ENCODE assay signal across 18 mouse cellular contexts in the genomic region with DNA sequence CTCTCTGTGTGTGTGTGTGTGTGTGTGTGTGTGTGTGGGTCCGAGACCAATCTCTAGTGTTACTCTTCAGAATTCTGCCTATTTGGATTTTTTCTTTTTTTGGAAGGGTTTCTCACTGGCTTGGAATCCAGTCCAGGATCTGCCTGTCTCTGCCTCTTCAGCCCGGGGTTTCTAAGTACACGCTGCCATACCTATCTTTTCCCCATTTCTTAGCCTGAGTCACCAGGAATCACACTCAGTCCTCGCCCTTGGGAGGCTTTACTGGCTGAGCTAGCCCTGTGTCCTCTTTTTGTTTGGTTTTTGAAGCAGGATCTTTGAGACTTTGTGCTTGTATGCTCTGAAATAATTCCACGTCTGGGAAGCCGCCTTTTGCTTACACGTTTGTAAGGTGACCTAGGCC. TPM values are rescaled to one million over a fixed set of nuclear protein-coding genes. Genes with fewer than 3 reads are reported as not detected.
DNase-seq lines count a peak whose midpoint lies in the region; ATAC-seq lines count a peak whose summit lies in the region.
"Had no signal": no experiment of that assay in that cellular context is flagged by ENCODE, and none has a peak within 500 bp of the region (broad histone marks: within the 10 kb centered on the region; RNA-seq: fewer than 3 reads in every experiment).

No protein-coding gene starts in this region.

- ATAC-seq in forebrain, embryonic 12.5 days (ENCODE audit: low FRiP score): no peak
- ATAC-seq in hindbrain, embryonic 14.5 days (ENCODE audit: low FRiP score): no peak
- no peak for ATAC-seq in midbrain, embryonic 16.5 days

- H3K4me3 ChIP-seq in forebrain, embryonic 12.5 days (replicated peaks): no peak overlapping the region
- no peak overlapping the region for H3K4me3 ChIP-seq in hindbrain, embryonic 14.5 days (replicated peaks; ENCODE audit: low read length)
- H3K4me3 ChIP-seq in midbrain, embryonic 16.5 days (ENCODE audit: low read depth, low read length): no peak overlapping the region
- H3K4me3 ChIP-seq: erythroblast, embryonic 14.5 days; heart, embryonic 12.5 days had no signal

- H3K9me3 ChIP-seq in forebrain, embryonic 12.5 days: no peaks in the 10 kb centered on the region
- no peaks in the 10 kb centered on the region for H3K9me3 ChIP-seq in hindbrain, embryonic 14.5 days (ENCODE audit: control insufficient read depth, low read length)
- H3K9me3 ChIP-seq in midbrain, embryonic 16.5 days (replicated peaks; ENCODE audit: control insufficient read depth, low read length, poor library complexity, severe bottlenecking): no peaks in the 10 kb centered on the region
- H3K9me3 ChIP-seq: heart, embryonic 12.5 days had no signal

- peaks cover 35% of the 10 kb centered on the region for H3K4me1 ChIP-seq in forebrain, embryonic 12.5 days
- peaks cover 11% of the 10 kb centered on the region; the same call in 1 of the 2 replicates for H3K4me1 ChIP-seq in hindbrain, embryonic 14.5 days (replicated peaks; ENCODE audit: control insufficient read depth, insufficient read depth, low read length)
- H3K4me1 ChIP-seq in midbrain, embryonic 16.5 days (ENCODE audit: control insufficient read depth, insufficient read depth, low read length): peaks cover 20% of the 10 kb centered on the region

- WGBS in forebrain, embryonic 12.5 days: 80% methylated on average over 7 of the region's 7 CpGs
- 69% methylated on average over 7 of the region's 7 CpGs for WGBS in hindbrain, embryonic 14.5 days
- 68% methylated on average over 7 of the region's 7 CpGs for WGBS in midbrain, embryonic 16.5 days

- H3K27me3 ChIP-seq in forebrain, embryonic 12.5 days: no peaks in the 10 kb centered on the region
- H3K27me3 ChIP-seq in hindbrain, embryonic 14.5 days (ENCODE audit: control insufficient read depth, insufficient read depth, low read length): no peaks in the 10 kb centered on the region
- no peaks in the 10 kb centered on the region for H3K27me3 ChIP-seq in midbrain, embryonic 16.5 days (ENCODE audit: control insufficient read depth, insufficient read depth, low read depth, low read length)

- H3K36me3 ChIP-seq in forebrain, embryonic 12.5 days (replicated peaks): peaks cover 2% of the 10 kb centered on the region; the same call in 1 of the 2 replicates
- peaks cover 44% of the 10 kb centered on the region for H3K36me3 ChIP-seq in hindbrain, embryonic 14.5 days (replicated peaks; ENCODE audit: control insufficient read depth, insufficient read depth)
- H3K36me3 ChIP-seq in midbrain, embryonic 16.5 days (ENCODE audit: control insufficient read depth, insufficient read depth, low read length): peaks cover 11% of the 10 kb centered on the region
- H3K36me3 ChIP-seq: heart, embryonic 12.5 days had no signal

- DNase-seq in brain, adult 2 months (ENCODE audit: low read depth, low spot score): peak; percentile 61
- DNase-seq in hindbrain, embryonic 14.5 days (ENCODE audit: low spot score): no peak
- no peak for DNase-seq in urinary bladder, postnatal 25 days (ENCODE audit: low spot score)
- DNase-seq in cerebellum, adult 11 months: no peak
- DNase-seq in layer of hippocampus, postnatal 25 days (ENCODE audit: extremely low spot score in 1 of 2, low spot score in 1 of 2): no peak
- no peak for DNase-seq in cerebellum, adult 11-12 months
- DNase-seq: adrenal gland, postnatal 36 days; gastrocnemius, postnatal 25 days; layer of hippocampus, postnatal 36 days; right cerebral cortex, postnatal 14 days; thymus, adult 2 months had no signal

- H3K27ac ChIP-seq in forebrain, embryonic 12.5 days: peak overlapping the region; percentile 68
- peak overlapping the region; percentile 53 for H3K27ac ChIP-seq in hindbrain, embryonic 14.5 days
- peak overlapping the region; percentile 59; the same call in 1 of the 2 replicates for H3K27ac ChIP-seq in midbrain, embryonic 16.5 days (ENCODE audit: low read length)
- H3K27ac ChIP-seq: liver, embryonic 14.5 days had no signal

- H3K4me2 ChIP-seq in forebrain, embryonic 12.5 days: no peak overlapping the region
- H3K4me2 ChIP-seq in hindbrain, embryonic 14.5 days (replicated peaks): no peak overlapping the region
- no peak overlapping the region for H3K4me2 ChIP-seq in midbrain, embryonic 16.5 days (ENCODE audit: low read length)
- H3K4me2 ChIP-seq: heart, embryonic 12.5 days had no signal

- H3K9ac ChIP-seq in forebrain, embryonic 12.5 days: no peak overlapping the region
- H3K9ac ChIP-seq in hindbrain, embryonic 14.5 days: 0 out of 2 replicates have a peak overlapping the region, but pooled peaks have one; percentile 1
- no peak overlapping the region for H3K9ac ChIP-seq in midbrain, embryonic 16.5 days (ENCODE audit: low read depth, low read length)
- H3K9ac ChIP-seq: heart, embryonic 12.5 days; liver, embryonic 14.5 days had no signal

RNA-seq across cellular contexts. Expression of gene Adcyap1r1, which starts 31.6 kb away (rescaled TPM):
- polyA plus RNA-seq in forebrain, embryonic 12.5 days (2016; fragmentation: Nextera tagmentation; extraction: Ambion mirVana): 13.4 and 15.7 TPM in 2 replicates
- polyA plus RNA-seq in hindbrain, embryonic 14.5 days (2014; fragmentation: Nextera tagmentation; extraction: Ambion mirVana): 73.4 and 75.1 TPM in 2 replicates
- 46.9 and 60.8 TPM in 2 replicates for polyA plus RNA-seq in midbrain, embryonic 16.5 days (2015; fragmentation: Nextera tagmentation; extraction: Ambion mirVana)
- total RNA-seq in layer of hippocampus, postnatal 25 days (2021): 100 to 1,000 TPM; 138 to 142 TPM
- total RNA-seq: hematopoietic stem cell, adult 5-6 weeks; MEL had no signal
- polyA plus RNA-seq: erythroblast, embryonic 14.5 days had no signal
